Mouse (Mus musculus) layer of hippocampus, adult 11-12 months (tissue): ENCODE data around the gene Mtif2.

Experiments
- DNase-seq: peaks from one replicate; pipeline ENCODE4 v3.0.0; 2022; ENCODE audit warnings: low spot score

Mtif2 gene

DNA sequence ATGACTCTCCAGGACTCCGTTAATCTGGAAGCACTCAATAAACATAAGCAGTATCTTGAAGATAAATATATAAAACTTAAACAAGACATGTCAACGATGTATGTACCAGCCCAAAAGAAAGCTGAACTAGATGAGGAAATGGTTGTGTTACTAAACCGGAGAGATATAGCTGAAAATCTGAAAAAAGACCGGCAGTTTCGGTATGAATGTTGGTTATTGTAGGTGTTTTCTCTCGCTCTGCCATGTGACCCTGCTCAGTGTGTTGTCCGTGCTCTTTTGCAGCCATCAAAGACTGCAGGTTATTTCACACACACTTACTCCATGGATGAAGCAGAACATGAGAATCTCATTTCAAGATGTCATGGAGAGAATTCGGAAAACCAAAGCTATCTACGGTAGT, 34.2 kb downstream of the Mtif2 start:
- DNase-seq = no peak

DNA sequence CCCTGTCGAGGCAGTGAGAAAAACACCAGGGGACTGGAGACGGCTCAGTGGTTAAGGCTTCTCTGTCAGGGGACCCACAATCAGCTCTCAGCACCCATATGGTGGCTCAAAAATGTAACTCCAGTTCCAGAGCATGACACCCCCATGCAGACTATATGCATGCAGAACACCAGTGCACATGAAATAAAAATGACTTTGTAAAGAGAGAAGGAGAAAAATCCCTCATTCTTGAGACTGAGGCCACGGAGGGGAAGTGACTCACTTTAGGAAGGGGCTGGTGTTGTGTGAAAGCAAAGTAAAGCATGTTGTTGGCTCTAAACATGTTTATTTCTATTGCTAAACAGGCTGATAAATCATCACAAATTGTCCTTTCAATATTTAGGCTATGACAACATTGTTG, 34.8 kb downstream of the Mtif2 start:
- no peak for DNase-seq

DNA sequence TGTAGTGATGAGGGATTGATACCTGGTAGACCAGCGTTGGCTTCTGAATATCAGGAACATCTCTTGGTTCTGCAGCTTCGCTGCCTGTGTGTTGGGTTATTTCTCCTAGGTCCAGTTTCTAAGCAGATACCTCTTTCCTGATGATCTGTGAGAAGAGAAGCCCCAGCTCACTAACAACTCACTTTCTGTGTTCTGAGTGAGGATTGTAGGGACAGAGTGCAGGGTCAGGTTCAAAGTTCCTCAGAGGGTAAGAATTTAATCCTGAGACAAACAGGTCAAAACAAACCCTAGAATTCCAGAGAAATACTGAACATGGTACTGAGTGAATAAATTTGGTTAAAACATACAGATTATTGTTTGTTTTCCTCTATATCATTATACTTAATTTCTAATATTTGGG, 37.2 kb downstream of the Mtif2 start:
- DNase-seq = no peak

DNA sequence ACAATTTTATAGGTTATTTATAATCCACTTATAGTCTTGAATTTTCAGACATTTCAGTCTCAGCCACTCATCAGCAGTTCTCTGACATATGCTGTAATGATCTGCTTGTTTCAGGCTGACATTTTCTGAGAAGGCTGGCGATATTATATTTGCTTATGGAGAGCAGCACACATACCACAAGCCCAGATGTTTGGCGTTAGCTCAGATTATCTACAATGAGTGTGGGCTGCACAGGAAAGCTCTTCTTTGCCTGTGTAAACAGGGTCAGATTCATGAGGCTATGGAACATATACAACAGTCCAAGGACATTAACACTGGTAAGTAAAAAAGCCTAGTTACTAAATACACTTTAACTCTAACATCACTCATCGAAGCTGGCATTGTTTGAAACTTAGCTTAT, 45.3 kb downstream of the Mtif2 start:
- DNase-seq = no peak

DNA sequence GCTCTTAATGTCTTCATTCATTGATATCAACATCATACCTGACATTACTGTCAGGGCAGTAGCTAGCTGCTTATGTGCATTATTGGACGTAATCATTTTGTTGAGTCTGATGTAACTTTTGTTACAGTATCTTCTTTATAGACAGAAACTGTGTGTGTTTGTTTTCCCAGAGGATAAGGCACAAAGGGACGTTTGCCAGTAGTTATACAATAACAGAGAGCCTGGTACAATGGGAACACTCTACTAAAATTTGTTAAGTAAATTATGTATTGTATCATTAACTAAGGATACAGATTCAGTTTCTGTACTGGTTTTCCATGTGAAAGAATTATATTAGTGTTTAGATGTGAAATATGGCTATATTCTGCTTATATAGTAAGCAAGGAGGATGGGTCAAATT, 46.4 kb downstream of the Mtif2 start:
- no peak for DNase-seq

DNA sequence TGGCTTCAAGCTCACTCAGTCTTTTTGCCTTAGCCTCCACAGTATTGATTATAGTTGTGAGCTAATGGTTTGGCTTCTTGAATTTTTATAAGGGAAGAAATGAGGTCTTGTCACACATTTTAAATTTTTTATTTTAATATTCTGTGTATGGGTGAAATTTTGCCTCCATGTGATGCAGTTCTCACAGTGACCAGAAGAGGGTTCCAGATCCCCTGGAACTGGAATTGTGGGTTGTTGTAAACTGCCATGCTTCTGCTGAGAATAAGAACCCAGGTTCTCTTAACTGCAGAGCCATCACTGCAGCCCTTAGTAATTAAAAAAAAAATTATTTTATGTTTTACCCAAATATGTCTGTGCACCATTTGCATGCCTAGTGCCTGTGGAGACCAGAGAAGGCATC, 53.4 kb downstream of the Mtif2 start:
- no peak for DNase-seq
